Mouse (Mus musculus) effector memory CD4-positive, alpha-beta T cell, adult 5 months (primary cell): ENCODE measurements around the gene Gdf11. TPM values are rescaled to one million over a fixed set of nuclear protein-coding genes. Genes with fewer than 3 reads are reported as not detected.

Experiments used
- polyA plus RNA-seq: library from polyadenylated mRNA; unstranded; fragments of 100-300 nt; shearing (Covaris generic); gene quantifications from one replicate; pipeline ENCODE4 v1.2.1, GENCODE M21; 2017

Gene Gdf11
- polyA plus RNA-seq, result 2.0 TPM

GRCm38 (mm10) chr10:128891296-128892094 lies at the start of gene Gdf11:
Gene Gdf11 (minus strand): TSS chr10:128891718.

GRCm38 (mm10) chr10:128933574-128933973 lies 42.1 kb upstream of the Gdf11 start, which contains the start of gene Itga7:
Gene Itga7 (plus strand): TSS chr10:128933818.

GRCm38 (mm10) chr10:128923935-128924334 lies 32.4 kb upstream of the Gdf11 start, which contains the start of gene Bloc1s1:
Gene Bloc1s1 (minus strand): TSS chr10:128924035.

GRCm38 (mm10) chr10:128922822-128923012 lies 31.2 kb upstream of the Gdf11 start, which contains the start of gene Rdh5:
Gene Rdh5 (minus strand): TSS chr10:128922888.

GRCm38 (mm10) chr10:128900698-128901097 lies 9.2 kb upstream of the Gdf11 start, which contains the start of gene Cd63:
Gene Cd63 (plus strand): TSS chr10:128900989.

Other genes starting within 250 kb of the Gdf11 start
- gene Ikzf4, start 245.7 kb downstream of the Gdf11 start, polyA plus RNA-seq, result 0.77 TPM
- 4.1 TPM for gene Suox, start 217.6 kb downstream of the Gdf11 start, polyA plus RNA-seq
- 25.1 TPM for gene Rab5b, start 195.5 kb downstream of the Gdf11 start, polyA plus RNA-seq
- gene Pmel, start 187.5 kb downstream of the Gdf11 start, polyA plus RNA-seq, result 2.5 TPM
- gene Cdk2, start 186.7 kb downstream of the Gdf11 start, polyA plus RNA-seq, result 14.1 TPM
- gene Dgka, start 146.9 kb downstream of the Gdf11 start, polyA plus RNA-seq, result 635 TPM
- gene Pym1, start 143.8 kb downstream of the Gdf11 start, polyA plus RNA-seq, result 23.9 TPM
- gene Mmp19, start 100.8 kb downstream of the Gdf11 start, polyA plus RNA-seq, result not detected
- 57.7 TPM for gene Dnajc14, start 87.7 kb downstream of the Gdf11 start, polyA plus RNA-seq
- gene Tmem198b, start 87.3 kb downstream of the Gdf11 start, polyA plus RNA-seq, result 2.0 TPM
- 108 TPM for gene Sarnp, start 74.4 kb downstream of the Gdf11 start, polyA plus RNA-seq
- gene Ormdl2, start 70.1 kb downstream of the Gdf11 start, polyA plus RNA-seq, result 34.9 TPM
- gene Cd63, start 9.3 kb upstream of the Gdf11 start, polyA plus RNA-seq, result not detected
- gene Rdh5, start 31.2 kb upstream of the Gdf11 start, polyA plus RNA-seq, result 6.6 TPM
- gene Bloc1s1, start 32.3 kb upstream of the Gdf11 start, polyA plus RNA-seq, result 118 TPM
- 45.8 TPM for gene Itga7, start 42.1 kb upstream of the Gdf11 start, polyA plus RNA-seq
- not detected for gene Mettl7b, start 69.3 kb upstream of the Gdf11 start, polyA plus RNA-seq
- 0.20 TPM for gene Olfr9, start 97.7 kb upstream of the Gdf11 start, polyA plus RNA-seq
- not detected for gene Olfr763, start 119.1 kb upstream of the Gdf11 start, polyA plus RNA-seq
- gene Olfr764-ps1, start 148.2 kb upstream of the Gdf11 start, polyA plus RNA-seq, result not detected
- not detected for gene Olfr765, start 158.3 kb upstream of the Gdf11 start, polyA plus RNA-seq
- not detected for gene Olfr766-ps1, start 177.3 kb upstream of the Gdf11 start, polyA plus RNA-seq
- not detected for gene Olfr767, start 191.2 kb upstream of the Gdf11 start, polyA plus RNA-seq
- gene Olfr768, start 207.7 kb upstream of the Gdf11 start, polyA plus RNA-seq, result not detected
- gene Olfr769, start 226.1 kb upstream of the Gdf11 start, polyA plus RNA-seq, result not detected
- gene Olfr770, start 247.3 kb upstream of the Gdf11 start, polyA plus RNA-seq, result not detected